Mouse (Mus musculus): Measurements from ENCODE around the gene H2-T22. TPM values are rescaled to one million over a fixed set of nuclear protein-coding genes. Genes with fewer than 3 reads are reported as not detected.

The H2-T22 gene
- polyA plus RNA-seq, 1 experiment, result 66.8 TPM

DNA sequence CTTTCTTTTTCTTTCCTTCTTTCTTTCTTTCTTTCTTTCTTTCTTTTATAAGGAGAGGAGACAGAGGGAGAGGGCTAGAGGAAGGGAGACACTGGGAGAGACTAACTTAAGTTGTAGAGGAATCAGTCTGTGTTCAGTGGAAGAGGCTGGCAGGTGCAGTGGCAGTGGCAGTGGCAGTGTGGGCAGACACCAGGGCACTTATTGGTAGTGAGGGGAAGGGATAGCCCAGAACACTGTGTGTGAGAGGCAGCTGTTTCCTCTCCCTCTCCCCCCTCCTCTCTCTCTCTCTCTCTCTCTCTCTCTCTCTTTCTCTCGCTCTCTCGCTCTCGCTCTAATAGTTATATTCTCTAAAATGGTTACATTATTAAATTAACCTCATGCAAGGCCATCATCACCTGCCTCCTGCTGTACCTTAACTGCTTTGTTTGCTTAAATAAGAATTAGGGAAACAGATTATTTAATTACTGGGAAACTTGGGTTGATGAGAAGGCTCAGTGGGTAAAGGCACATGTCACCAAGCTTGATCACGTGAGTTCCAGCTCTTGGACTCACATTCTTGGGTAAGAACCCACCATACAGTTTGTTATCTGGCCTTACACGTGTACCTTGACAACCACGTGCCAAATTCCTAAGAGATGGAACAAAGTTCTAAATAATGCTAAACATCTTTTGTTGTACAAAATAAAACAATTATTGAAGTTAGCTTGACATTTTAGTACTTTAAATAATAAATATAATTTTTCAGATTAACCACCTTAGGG is 43.8 kb downstream of the H2-T22 start:
- no peak for DNase-seq (ENCODE audit: low spot score)

DNA sequence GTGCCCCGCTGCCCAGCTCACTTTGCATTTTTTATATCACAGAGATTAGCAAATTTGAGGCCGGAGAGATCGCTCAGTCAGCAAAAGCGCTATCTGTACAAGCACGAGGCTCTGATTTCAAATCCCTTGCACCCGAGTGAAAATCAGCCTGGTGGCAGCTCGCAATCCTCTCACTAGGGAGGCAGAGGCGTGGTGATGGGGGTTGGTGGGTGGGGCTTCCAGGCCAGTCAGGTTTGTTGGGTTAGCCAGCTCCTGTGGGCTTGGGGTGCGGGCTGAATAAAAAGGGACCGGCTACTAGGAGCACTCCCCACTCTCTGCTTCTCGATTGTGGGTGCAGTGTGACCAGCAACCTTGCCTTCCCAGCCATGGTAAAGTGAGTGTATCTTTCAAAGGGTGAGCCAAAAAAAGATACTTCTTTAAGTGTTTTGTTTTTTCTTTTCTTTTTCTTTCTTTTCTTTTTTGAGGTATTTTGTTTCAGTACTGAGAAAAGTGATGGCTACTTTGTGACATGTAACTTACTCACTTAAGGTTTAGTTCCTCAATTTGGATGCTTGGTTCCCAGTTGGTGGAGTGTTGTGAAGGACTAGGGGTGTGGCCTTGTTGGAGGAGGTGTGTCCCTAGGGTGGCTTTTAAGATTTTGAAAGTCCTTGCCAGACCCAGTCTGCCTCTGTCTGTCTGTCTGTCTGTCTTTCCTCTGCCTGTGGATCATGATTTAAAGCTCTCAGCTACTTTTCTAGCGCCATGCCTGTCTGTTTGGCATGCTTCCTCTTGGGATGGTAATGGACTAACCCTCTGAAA is 44.6 kb downstream of the H2-T22 start:
- DNase-seq (ENCODE audit: low spot score), result no peak

GRCm38 (mm10) chr17:35996949-35997348 is 45.6 kb downstream of the H2-T22 start:
- DNase-seq (ENCODE audit: low spot score), result peak; percentile 76

DNA sequence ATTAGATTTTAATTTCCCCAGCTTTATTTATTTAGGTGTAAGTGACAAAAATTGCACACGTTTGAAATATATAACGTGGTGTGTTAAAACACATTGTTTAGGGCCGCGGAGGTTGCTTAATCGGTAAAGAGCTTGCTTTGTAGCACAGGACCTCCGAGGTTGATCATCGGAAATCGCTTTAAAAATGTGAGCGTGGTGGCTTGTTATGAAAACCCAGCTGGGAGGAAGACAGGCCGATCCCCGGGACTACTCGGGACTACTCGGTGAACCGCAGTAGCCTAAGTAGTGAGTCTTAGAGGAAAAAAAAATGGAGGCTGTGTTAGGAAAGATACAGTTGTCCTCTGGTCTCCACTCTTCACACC is 47.7 kb downstream of the H2-T22 start:
- DNase-seq (ENCODE audit: low spot score), result no peak

GRCm38 (mm10) chr17:35994175-35994878 is 48.2 kb downstream of the H2-T22 start:
- DNase-seq (ENCODE audit: low spot score), result peak; percentile 53

GRCm38 (mm10) chr17:35993675-35994074 is 48.9 kb downstream of the H2-T22 start:
- DNase-seq (ENCODE audit: low spot score), result peak; percentile 58

DNA sequence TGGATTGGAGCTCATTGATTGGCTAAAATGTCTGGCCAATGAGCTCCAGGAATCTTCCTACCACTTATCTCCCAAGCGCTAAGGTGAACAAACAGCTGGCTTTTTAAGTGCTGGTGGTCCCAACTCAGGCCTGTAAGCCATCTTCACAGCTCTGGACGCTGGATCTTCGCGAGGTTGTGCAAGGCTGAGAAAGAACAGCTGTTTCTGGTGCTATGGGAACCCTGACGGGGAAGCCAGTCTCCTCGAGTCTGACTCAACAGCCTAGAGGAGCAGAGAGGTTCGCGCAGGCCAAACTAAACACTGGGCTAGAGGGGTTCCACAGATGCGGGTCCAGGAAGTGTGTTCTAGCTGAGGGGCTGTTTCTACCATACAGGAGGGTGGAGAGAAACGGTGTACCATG is 50.8 kb downstream of the H2-T22 start:
- no peak for DNase-seq (ENCODE audit: low spot score)

Other genes starting within 250 kb of the H2-T22 start
- gene Ier3, start 221.1 kb downstream of the H2-T22 start, polyA plus RNA-seq (2012; rRNA removed), result 55.3 and 73.7 TPM in 2 replicates
- 156 and 192 TPM in 2 replicates for gene Flot1, start 219.5 kb downstream of the H2-T22 start, polyA plus RNA-seq (2012; rRNA removed)
- 257 TPM in 2 replicates for gene Tubb5, start 204.4 kb downstream of the H2-T22 start, polyA plus RNA-seq (2012; rRNA removed)
- gene Mdc1, start 201.2 kb downstream of the H2-T22 start, polyA plus RNA-seq (2012; rRNA removed), result 10.4 and 14.2 TPM in 2 replicates
- gene Nrm, start 181.4 kb downstream of the H2-T22 start, polyA plus RNA-seq (2012; rRNA removed), result 10.9 and 11.6 TPM in 2 replicates
- gene Ppp1r18, start 177.2 kb downstream of the H2-T22 start, polyA plus RNA-seq (2012; rRNA removed), result 55.2 and 57.5 TPM in 2 replicates
- 53.4 and 57.7 TPM in 2 replicates for gene Dhx16, start 162.9 kb downstream of the H2-T22 start, polyA plus RNA-seq (2012; rRNA removed)
- 29.6 and 35.9 TPM in 2 replicates for gene 2310061I04Rik, start 145.3 kb downstream of the H2-T22 start, polyA plus RNA-seq (2012; rRNA removed)
- gene Atat1, start 132.7 kb downstream of the H2-T22 start, polyA plus RNA-seq (2012; rRNA removed), result 45.9 and 58.8 TPM in 2 replicates
- 77.9 and 90.8 TPM in 2 replicates for gene Mrps18b, start 126.4 kb downstream of the H2-T22 start, polyA plus RNA-seq (2012; rRNA removed)
- gene Ppp1r10, start 126.3 kb downstream of the H2-T22 start, polyA plus RNA-seq (2012; rRNA removed), result 25.8 and 26.0 TPM in 2 replicates
- gene Abcf1, start 73.0 kb downstream of the H2-T22 start, polyA plus RNA-seq (2012; rRNA removed), result 58.4 and 74.6 TPM in 2 replicates
- gene Gnl1, start 62.9 kb downstream of the H2-T22 start, polyA plus RNA-seq (2012; rRNA removed), result 28.5 and 39.5 TPM in 2 replicates
- 22.2 and 23.7 TPM in 2 replicates for gene Prr3, start 62.5 kb downstream of the H2-T22 start, polyA plus RNA-seq (2012; rRNA removed)
- gene H2-T24, start 22.2 kb downstream of the H2-T22 start, polyA plus RNA-seq (2012; rRNA removed), result 1.5 and 2.0 TPM in 2 replicates
- gene H2-T23, start 9.9 kb downstream of the H2-T22 start, polyA plus RNA-seq (2012; rRNA removed), result 189 and 190 TPM in 2 replicates
- 0.06 TPM in 1 of 2 replicates, not detected in the other for gene Gm6034, start 214 bp upstream of the H2-T22 start, polyA plus RNA-seq (2012; rRNA removed)
- 0.09 and 0.14 TPM in 2 replicates for gene Gm11127, start 15.6 kb upstream of the H2-T22 start, polyA plus RNA-seq (2012; rRNA removed)
- 0.12 and 0.13 TPM in 2 replicates for gene Gm19684, start 78.9 kb upstream of the H2-T22 start, polyA plus RNA-seq (2012; rRNA removed)
- not detected in 2 replicates for gene Gm7030, start 86.7 kb upstream of the H2-T22 start, polyA plus RNA-seq (2012; rRNA removed)
- 0.04 TPM in 1 of 2 replicates, not detected in the other for gene Gm8909, start 125.8 kb upstream of the H2-T22 start, polyA plus RNA-seq (2012; rRNA removed)
- gene H2-T3, start 147.5 kb upstream of the H2-T22 start, polyA plus RNA-seq (2012; rRNA removed), result 0.03 TPM in 1 of 2 replicates, not detected in the other
- gene Rpp21, start 215.3 kb upstream of the H2-T22 start, polyA plus RNA-seq (2012; rRNA removed), result 59.0 and 76.1 TPM in 2 replicates
- gene Trim39, start 229.5 kb upstream of the H2-T22 start, polyA plus RNA-seq (2012; rRNA removed), result 23.9 and 26.8 TPM in 2 replicates
- gene H2-M10.2, start 243.7 kb upstream of the H2-T22 start, polyA plus RNA-seq (2012; rRNA removed), result not detected in 2 replicates